Mouse (Mus musculus) olfactory bulb, adult 2 months (tissue): ENCODE data around the gene Kif3c. TPM values are rescaled to one million over a fixed set of nuclear protein-coding genes. Genes with fewer than 3 reads are reported as not detected.

Experiments
- H3K27ac ChIP-seq: fragments of 200-500 bp; 2 replicates; pipeline ENCODE4 v1.5.1; 2012; ENCODE audit warnings: low read depth, low read length; ENCODE audit not compliant: insufficient read depth
- H3K4me1 ChIP-seq: fragments of 200-500 bp; 2 replicates; pipeline ENCODE4 v1.6.1; 2012; ENCODE audit warnings: low read length; ENCODE audit not compliant: control insufficient read depth, insufficient read depth
- H3K4me3 ChIP-seq: fragments of 200-500 bp; 2 replicates; pipeline ENCODE4 v1.5.1; 2012; ENCODE audit warnings: mild to moderate bottlenecking, low read depth, low read length, moderate library complexity; ENCODE audit not compliant: insufficient read depth
- CTCF ChIP-seq: fragments of 200-500 bp; IDR thresholded peaks from 2 replicates; pipeline ENCODE4 v1.5.1; 2012; ENCODE audit warnings: low read depth, mild to moderate bottlenecking, low read length, moderate library complexity; ENCODE audit not compliant: insufficient read depth
- POLR2A ChIP-seq: fragments of 200-500 bp; IDR thresholded peaks from 2 replicates; pipeline ENCODE4 v1.6.1; 2012; ENCODE audit warnings: mild to moderate bottlenecking, low read depth, low read length, moderate library complexity; ENCODE audit not compliant: insufficient read depth
- WGBS: fragments of 180-500 bp; shearing (Covaris S2); methylation state at CpG from one replicate; pipeline ENCODE4 v1.1.7; 2018; 5-methylcytosine and 5-hydroxymethylcytosine counted together
- polyA plus RNA-seq: library from polyadenylated mRNA; stranded (reverse); fragments of >200 nt; gene quantifications from 2 replicates; pipeline ENCODE4 v1.2.4, GENCODE M21; 2012; ENCODE audit warnings: low replicate concordance; ENCODE audit not compliant: missing spikeins, insufficient read depth, insufficient read length

The Kif3c gene
- polyA plus RNA-seq, 1 experiment: 67.4 TPM

DNA sequence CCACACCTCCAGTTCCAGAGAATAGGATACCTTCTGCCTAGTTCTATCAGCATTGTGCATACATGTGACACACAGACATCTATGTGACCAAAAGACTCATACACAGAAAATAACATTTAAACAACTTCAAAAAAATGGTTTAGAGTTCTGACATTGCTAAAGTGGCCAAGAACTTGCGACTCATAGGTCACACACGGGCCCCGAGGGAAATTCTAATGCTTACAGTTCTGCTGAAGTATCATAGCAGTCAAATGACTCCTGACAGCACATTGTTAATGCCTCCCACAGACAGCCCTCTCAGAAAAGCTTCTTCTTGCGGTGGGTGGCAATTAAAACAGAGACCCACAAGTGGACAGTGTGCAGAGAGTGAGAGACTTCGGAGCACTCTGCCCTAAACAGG, 19.9 kb upstream of the Kif3c start:
- Histone ChIP-seq H3K27ac (no peak overlapping the region), H3K4me3 (no peak overlapping the region), H3K4me1 (no peaks in the 10 kb centered on the region)
- 90% methylated on average over 5 of the region's 5 CpGs for WGBS
- TF ChIP-seq POLR2A (no peak), CTCF (no peak)

GRCm38 (mm10) chr12:3347682-3348081, 17.2 kb upstream of the Kif3c start:
- Histone ChIP-seq H3K4me3 (no peak overlapping the region), H3K27ac (no peak overlapping the region), H3K4me1 (no peaks in the 10 kb centered on the region)
- TF ChIP-seq POLR2A (no peak), CTCF (no peak)

GRCm38 (mm10) chr12:3349387-3349786, 15.5 kb upstream of the Kif3c start:
- Histone ChIP-seq H3K4me1 (no peaks in the 10 kb centered on the region), H3K27ac (no peak overlapping the region), H3K4me3 (no peak overlapping the region)
- TF ChIP-seq CTCF: no peak
- no peak for TF ChIP-seq POLR2A
- WGBS: 66% methylated on average over 3 of the region's 3 CpGs

- Histone ChIP-seq H3K27ac (no peak overlapping the region), H3K4me1 (no peaks in the 10 kb centered on the region), H3K4me3 (no peak overlapping the region)
- TF ChIP-seq CTCF: no peak
- no peak for TF ChIP-seq POLR2A
- WGBS: 60% methylated on average over 5 of the region's 5 CpGs
These were observed 14.8 kb upstream of the Kif3c start for GRCm38 (mm10) chr12:3350136-3350535.

GRCm38 (mm10) chr12:3352216-3352615, 12.7 kb upstream of the Kif3c start:
- Histone ChIP-seq H3K4me3 (no peak overlapping the region), H3K27ac (no peak overlapping the region), H3K4me1 (no peaks in the 10 kb centered on the region)
- WGBS: 90% methylated on average over 6 of the region's 6 CpGs
- TF ChIP-seq POLR2A (no peak), CTCF (no peak)

DNA sequence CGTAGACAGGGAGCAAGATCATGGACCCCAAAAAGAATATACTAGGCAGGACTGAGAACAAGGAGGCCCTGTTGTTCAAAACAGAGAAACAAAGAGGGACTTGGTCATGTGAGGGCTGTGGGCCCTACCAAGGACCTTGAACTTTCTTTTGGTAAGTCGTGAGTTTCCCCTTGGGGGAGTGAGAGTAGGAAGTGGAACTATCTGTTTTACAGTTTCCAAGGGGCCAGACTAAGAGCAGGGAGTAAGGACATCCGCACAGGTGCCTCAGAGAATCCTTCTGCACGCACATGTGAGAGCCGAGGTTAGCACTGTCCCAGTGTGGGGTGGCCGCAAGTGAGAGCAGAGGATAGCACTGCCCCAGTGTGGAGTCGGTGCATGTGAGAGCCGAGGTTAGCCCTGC, 9.9 kb upstream of the Kif3c start:
- 85% methylated on average over 8 of the region's 8 CpGs for WGBS
- H3K4me1 ChIP-seq: no peaks in the 10 kb centered on the region
- TF ChIP-seq POLR2A (no peak), CTCF (no peak)
- no peak overlapping the region for H3K27ac ChIP-seq
- H3K4me3 ChIP-seq: no peak overlapping the region

GRCm38 (mm10) chr12:3356824-3357223, 8.1 kb upstream of the Kif3c start:
- WGBS: 74% methylated on average over 16 of the region's 16 CpGs
- Histone ChIP-seq H3K27ac (no peak overlapping the region), H3K4me1 (no peaks in the 10 kb centered on the region), H3K4me3 (no peak overlapping the region)
- no peak for TF ChIP-seq CTCF
- no peak for TF ChIP-seq POLR2A

GRCm38 (mm10) chr12:3359302-3359701, 5.6 kb upstream of the Kif3c start:
- no peak for TF ChIP-seq POLR2A
- no peak for TF ChIP-seq CTCF
- Histone ChIP-seq H3K4me3 (no peak overlapping the region), H3K27ac (no peak overlapping the region), H3K4me1 (no peaks in the 10 kb centered on the region)
- WGBS: 13% methylated on average over 3 of the region's 3 CpGs

- Histone ChIP-seq H3K4me3 (no peak overlapping the region), H3K27ac (no peak overlapping the region), H3K4me1 (peaks cover 3% of the 10 kb centered on the region)
- TF ChIP-seq CTCF (no peak), POLR2A (no peak)
- 94% methylated on average over 2 of the region's 2 CpGs for WGBS
These were observed 4.9 kb upstream of the Kif3c start for GRCm38 (mm10) chr12:3360043-3360442.

DNA sequence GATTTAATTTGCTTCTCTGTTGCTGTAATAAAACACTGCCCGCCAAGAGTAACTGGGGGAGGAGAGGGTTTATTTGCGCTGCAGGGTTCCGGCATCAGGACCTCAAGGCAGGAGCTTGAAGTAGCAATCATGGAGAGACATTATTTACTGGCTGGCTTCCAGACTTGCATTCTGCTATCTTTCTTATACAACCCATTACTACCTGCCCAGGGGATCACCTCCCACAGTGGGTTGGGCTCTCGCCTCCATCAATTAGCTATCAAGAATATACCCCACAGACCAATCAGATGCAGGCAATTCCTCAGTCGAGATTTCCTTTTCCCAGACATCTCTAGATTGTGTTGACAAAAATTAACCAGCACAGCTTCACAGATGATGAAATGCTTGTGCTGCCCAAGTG, 856 bp upstream of the Kif3c start:
- H3K4me1 ChIP-seq: peaks cover 25% of the 10 kb centered on the region
- H3K4me3 ChIP-seq: no peak overlapping the region
- TF ChIP-seq CTCF (no peak), POLR2A (no peak)
- peak overlapping the region; percentile 88; the same call in 1 of the 2 replicates for H3K27ac ChIP-seq
- WGBS: 77% methylated on average over 5 of the region's 5 CpGs

DNA sequence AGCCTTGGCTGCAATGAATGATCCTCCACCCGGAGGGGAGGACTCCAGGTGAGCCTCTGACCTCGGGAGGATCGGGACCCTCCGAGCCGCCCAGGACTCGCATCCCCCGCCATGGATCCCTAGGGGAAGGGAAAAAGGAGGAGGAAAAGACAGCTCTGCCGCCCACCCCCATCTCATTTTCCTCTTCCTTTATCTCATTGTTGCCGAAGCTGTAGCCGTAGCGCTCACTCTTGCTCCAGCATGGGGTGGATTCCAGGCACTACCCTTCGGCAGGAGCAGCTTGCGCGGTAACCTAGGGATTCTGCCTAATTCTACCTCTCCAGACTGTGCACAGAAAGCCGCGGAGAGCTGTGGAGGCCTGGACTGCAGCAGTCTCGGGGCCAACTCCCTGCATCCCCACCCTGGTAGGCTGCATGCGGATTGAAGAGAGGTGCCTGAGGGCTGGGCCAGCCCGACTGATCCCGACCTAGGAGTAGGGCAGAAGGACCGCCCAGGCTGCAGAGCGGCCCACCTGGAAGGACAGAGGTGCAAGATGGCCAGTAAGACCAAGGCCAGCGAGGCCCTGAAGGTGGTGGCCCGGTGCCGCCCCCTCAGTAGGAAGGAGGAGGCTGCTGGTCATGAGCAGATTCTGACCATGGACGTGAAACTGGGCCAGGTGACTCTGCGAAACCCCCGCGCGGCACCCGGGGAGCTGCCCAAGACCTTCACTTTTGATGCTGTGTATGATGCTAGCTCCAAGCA, 687 bp downstream of the Kif3c start:
- peaks cover 27% of the 10 kb centered on the region for H3K4me1 ChIP-seq
- 3% methylated on average over 31 of the region's 31 CpGs for WGBS
- TF ChIP-seq POLR2A (0 out of 2 replicates have a peak, but pooled peaks have one; percentile 11), CTCF (0 out of 2 replicates have a peak, but pooled peaks have one; percentile 8)
- H3K4me3 ChIP-seq: peak overlapping the region; percentile 88
- peak overlapping the region; percentile 85 for H3K27ac ChIP-seq
